Mouse (Mus musculus) liver, postnatal 0 days (tissue): ENCODE data around the gene Gm6526.

Experiments
- CTCF ChIP-seq: sonication (generic); IDR thresholded peaks from 2 replicates; pipeline ENCODE4 v1.5.1; 2016; ENCODE audit warnings: antibody characterized with exemption, low read depth
- EP300 ChIP-seq: IDR thresholded peaks from 2 replicates; pipeline ENCODE4 v1.6.1; 2016; ENCODE audit warnings: antibody characterized with exemption, low read depth, mild to moderate bottlenecking

- TF ChIP-seq CTCF (no peak), EP300 (no peak)
Observed at GRCm38 (mm10) chr14:43796069-43796904, 48.6 kb downstream of the Gm6526 start.
